Mouse (Mus musculus) lung, postnatal 14 days (tissue): ENCODE results near the gene Trip6.
"Not testable (repeated sequence)": the region's sequence is repeated elsewhere in the genome, so short reads cannot be mapped to it uniquely, and the experiment has no call there.

Experiments
- DNase-seq: peaks from one replicate; pipeline ENCODE4 v3.0.0; 2021

Gene Trip6

GRCm38 (mm10) chr5:137295712-137296111 is 18.5 kb downstream of the Trip6 start:
- no peak for DNase-seq

GRCm38 (mm10) chr5:137295296-137295695 is 18.9 kb downstream of the Trip6 start:
- DNase-seq, result no peak

GRCm38 (mm10) chr5:137294744-137295093 is 19.5 kb downstream of the Trip6 start:
- no peak for DNase-seq

- peak; percentile 94 for DNase-seq
Measured at GRCm38 (mm10) chr5:137293839-137294743, 20.1 kb downstream of the Trip6 start, which contains the start of gene Ufsp1. TSS of gene Ufsp1 (plus strand) at chr5:137294629.

GRCm38 (mm10) chr5:137293282-137293681 is 20.9 kb downstream of the Trip6 start:
- DNase-seq, result peak; percentile 79

- DNase-seq, result no peak
Measured at GRCm38 (mm10) chr5:137291381-137291926, 22.8 kb downstream of the Trip6 start.

GRCm38 (mm10) chr5:137290677-137291076 is 23.5 kb downstream of the Trip6 start:
- peak; percentile 78 for DNase-seq

- DNase-seq, result no peak
Measured at GRCm38 (mm10) chr5:137289591-137290365, 24.4 kb downstream of the Trip6 start.

- DNase-seq, result peak; percentile 25
Measured at GRCm38 (mm10) chr5:137288999-137289470, 25.2 kb downstream of the Trip6 start.

GRCm38 (mm10) chr5:137287953-137288743 is 26.1 kb downstream of the Trip6 start:
- no peak for DNase-seq

GRCm38 (mm10) chr5:137287032-137287952 is 26.9 kb downstream of the Trip6 start, which contains the start of gene Ache:
TSS of gene Ache (plus strand) at chr5:137287519.
- no peak for DNase-seq

GRCm38 (mm10) chr5:137286655-137287031 is 27.6 kb downstream of the Trip6 start:
- peak; percentile 92 for DNase-seq

GRCm38 (mm10) chr5:137285986-137286385 is 28.2 kb downstream of the Trip6 start:
- DNase-seq, result no peak

GRCm38 (mm10) chr5:137285045-137285444 is 29.2 kb downstream of the Trip6 start:
- DNase-seq, result peak; percentile 60

- not testable (repeated sequence) for DNase-seq
Measured at GRCm38 (mm10) chr5:137284411-137284810, 29.8 kb downstream of the Trip6 start.

GRCm38 (mm10) chr5:137277360-137278342 is 36.6 kb downstream of the Trip6 start:
- DNase-seq, result no peak

GRCm38 (mm10) chr5:137268131-137268910 is 45.9 kb downstream of the Trip6 start:
- DNase-seq, result no peak

- DNase-seq, result no peak
Measured at GRCm38 (mm10) chr5:137264787-137265186, 49.4 kb downstream of the Trip6 start.
